Mouse (Mus musculus): Measurements from ENCODE around the gene P3h4.

Gene P3h4

DNA sequence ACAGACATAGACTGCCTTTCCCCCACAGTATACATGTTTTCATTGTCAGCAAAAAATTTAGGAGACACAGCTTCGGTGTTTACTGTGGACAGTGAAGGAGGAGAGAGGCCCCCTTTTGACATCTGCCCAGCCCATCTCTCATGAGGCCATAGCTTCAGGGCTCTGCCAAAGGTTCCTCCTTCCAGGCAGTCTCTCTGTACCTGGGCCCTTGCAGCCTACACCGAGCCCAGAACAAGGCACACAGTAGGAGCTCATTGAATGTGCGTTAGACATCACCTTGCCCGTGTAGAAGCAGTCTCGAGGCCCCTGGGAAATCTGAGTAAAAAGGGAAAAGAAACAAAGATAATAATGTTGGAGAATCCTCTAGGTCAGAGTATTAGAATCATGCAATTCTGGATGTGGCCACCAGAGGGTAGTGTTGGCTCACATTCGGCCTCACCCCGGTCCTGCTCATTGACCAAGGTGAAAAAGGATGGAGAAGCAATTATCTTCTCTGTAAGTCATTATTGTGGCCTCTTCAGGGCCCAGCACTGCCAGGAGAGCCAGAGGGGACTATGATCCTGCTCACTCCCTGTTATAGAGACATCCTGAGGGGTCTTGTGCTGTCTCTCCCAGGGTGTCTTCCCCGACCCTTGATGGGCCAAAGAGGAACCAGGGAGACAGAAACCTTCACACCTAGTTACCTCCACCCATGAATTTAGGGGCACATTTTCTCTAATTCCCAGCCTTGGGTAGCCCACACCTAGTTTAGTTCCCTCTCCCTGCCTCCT, 52.2 kb downstream of the P3h4 start:
- in situ Hi-C loops (cut with MseI, MboI), result loop anchor here (5.0 to 10.0 kb wide), 2 partner anchors 45 to 112 kb away; partner anchors contain the start of gene Klhl11 (in 1 of the 2)

- in situ Hi-C loops (cut with MseI, MboI), result loop anchor here (5.0 to 10.0 kb wide), 2 partner anchors 46 to 114 kb away; partner anchors contain the start of gene Klhl11 (in 1 of the 2)
Measured at GRCm38 (mm10) chr11:100361059-100361458, 53.6 kb downstream of the P3h4 start.

DNA sequence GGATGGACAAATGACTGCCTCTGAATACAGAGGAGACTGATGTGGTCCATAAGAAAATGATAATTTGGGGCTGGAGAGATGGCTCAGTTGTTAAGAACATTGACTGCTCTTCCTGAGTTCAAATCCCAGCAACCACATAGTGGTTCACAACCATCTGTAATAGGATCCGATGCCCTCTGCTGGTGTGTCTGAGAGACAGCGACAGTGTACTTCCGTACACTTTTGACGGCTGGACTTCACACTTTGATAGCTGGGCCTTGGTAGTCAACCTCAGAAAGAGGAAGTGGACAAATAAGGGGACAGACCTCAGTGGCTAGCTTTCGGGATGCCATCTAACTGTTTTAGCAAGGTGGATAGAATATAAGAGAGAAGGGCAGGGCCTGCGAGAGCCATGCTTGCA, 54.5 kb downstream of the P3h4 start:
- in situ Hi-C loops (cut with MseI, MboI), result loop anchor here (5.0 to 10.0 kb wide), 2 partner anchors 47 to 115 kb away; partner anchors contain the start of gene Klhl11 (in 1 of the 2)
